Mouse (Mus musculus) kidney, adult 11 months (tissue): ENCODE results near the gene Abcf2.

Experiments used
- DNase-seq: peaks from one replicate; pipeline ENCODE4 v3.0.0; 2022

Gene Abcf2

GRCm38 (mm10) chr5:24601911-24602750, 24.9 kb upstream of the Abcf2 start:
- peak; percentile 69 for DNase-seq

DNA sequence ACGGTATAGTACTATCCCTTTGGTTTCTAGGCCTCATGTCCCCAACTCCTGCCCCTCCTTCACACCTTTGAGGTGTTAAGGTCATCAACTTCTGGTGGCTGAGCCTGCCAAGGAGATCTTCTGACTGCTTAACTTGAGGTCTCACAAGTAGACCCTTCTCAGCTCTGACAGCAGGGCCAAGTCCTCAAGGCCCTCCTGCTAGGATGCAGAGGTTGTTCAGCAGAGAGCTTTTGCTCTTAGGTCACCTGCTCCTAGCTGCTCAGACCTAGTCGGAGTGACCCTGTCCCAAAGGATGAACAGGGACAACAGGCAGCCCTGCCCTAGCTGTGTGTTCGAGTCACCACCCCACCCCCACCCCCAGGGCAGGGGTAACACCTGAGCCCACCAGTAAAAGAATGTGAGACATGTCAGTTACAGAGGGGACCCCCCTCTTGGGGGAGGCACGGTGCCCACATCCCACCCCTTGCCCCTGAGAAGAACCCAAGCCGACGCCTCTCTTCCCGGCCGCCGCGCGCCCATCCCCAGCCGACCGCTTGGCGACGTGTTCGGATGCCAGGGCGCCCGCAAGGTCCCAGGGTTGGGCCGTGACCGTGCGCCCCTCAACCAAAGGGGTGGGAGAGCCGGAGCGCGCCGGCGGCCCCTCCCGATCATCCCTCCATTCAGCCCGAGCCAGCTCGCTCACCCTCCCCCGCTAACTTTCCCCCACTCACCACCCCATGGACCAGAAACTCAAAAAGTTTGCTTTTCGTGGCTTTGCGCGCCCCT, 24.0 kb upstream of the Abcf2 start:
- DNase-seq = no peak

DNA sequence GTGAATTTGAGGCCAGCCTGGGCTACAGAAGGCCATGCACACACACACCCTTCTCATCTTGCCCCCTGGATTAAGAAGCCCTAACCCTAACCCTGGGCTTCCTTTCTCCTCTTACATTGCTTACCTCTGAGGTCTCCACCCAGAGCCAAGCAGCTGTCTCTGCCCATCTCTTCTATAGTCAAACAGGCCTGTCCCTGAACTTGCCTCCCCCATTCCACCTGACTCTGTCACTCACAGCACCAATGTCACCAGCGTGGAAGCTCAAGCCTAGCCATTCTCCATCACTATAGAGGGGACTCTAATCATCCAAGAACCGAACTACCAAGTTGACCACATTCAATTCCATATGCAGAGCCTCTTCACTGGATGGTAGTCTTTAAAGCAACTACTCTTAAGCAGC, 23.0 kb upstream of the Abcf2 start:
- no peak for DNase-seq

GRCm38 (mm10) chr5:24599137-24599536, 21.9 kb upstream of the Abcf2 start:
- DNase-seq = no peak

DNA sequence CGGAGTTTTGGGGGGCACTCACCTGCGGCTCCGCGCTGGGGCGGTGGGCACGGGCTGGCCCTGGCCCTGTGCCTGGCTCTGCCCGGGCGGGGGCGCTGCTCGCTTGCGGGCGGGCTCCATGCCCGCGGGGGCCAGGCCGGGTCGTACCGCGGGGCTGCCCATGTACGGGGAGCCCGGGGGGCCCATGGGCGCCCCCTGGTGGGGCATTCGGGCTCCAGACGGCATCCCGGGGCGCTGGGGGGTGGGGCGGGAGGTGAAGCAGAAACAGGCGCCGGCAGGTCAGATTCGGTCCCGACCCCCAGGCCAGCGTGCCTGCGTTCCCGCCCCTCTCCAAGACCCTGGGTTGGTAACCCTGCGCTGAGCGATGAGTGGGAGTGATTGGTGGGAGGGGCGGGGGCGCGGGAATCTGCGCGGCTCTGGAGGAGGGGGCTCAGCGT, 21.3 kb upstream of the Abcf2 start:
- DNase-seq = no peak

DNA sequence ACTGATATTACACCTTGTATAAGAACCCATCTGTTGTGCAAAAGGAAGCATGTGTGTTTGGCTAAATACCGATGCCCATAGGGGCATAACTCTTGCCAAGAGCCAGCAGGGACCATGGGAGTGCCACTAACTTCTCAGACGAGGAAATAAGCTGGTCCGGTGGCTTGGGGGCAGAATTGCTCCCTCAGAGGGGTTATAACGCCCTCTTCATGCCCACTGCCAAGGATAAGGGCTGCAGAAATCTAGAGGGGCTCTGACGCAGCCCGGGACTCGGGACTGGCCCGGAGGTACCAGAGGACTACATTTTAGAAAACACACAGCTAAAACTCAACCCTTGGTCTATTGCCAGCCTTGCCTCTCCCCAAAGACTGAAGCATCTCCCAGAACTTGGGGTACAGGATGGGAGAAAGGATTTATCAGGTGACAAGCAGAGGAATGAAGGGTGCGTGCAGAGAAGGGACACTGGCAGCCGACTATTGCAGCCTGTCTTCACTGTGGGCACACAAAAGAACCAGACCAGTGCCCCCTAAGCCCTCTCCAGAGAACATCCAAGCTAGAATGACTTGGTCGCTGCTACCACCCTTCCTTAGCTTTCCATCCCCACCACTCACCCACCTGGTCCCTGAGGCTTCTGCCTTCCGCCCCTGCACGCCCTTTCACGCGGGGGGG, 20.8 kb upstream of the Abcf2 start:
- DNase-seq = no peak

GRCm38 (mm10) chr5:24597221-24597728, 20.0 kb upstream of the Abcf2 start:
- peak; percentile 75 for DNase-seq

DNA sequence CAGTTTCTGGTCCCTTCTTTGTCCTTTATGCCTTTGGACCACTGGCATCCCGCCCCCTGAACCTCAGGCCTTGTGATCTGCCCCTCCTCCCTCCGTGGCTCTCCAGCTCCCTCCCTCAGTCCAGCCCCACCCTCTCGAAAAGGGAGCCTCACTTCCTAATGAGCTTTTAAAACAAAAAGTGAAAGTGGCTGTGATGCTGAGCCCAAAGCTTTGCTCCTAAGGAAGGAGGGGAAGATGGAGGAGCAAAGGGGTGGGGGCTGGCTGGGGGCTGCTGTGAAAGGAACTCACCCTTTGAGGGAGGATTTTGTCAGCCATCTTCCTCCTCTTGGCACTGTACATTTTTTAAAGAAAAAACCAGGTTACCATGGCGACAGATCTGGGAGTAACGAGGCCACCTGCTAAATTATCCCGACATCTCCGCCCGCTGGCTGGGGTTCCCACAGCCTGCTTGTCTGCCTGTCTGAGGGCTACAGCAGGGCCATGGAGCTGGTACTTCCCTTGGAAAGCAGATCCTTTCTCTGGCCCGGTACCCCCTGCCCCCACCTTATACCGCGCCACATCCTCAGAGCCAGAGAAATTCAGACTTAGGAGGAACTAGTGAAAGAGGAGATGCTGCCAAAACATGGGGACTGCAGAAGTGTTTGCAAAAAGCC, 19.4 kb upstream of the Abcf2 start:
- DNase-seq = peak; percentile 33

- no peak for DNase-seq
These were observed 18.6 kb upstream of the Abcf2 start for GRCm38 (mm10) chr5:24595786-24596380.

GRCm38 (mm10) chr5:24595261-24595660, 18.0 kb upstream of the Abcf2 start:
- DNase-seq = no peak

DNA sequence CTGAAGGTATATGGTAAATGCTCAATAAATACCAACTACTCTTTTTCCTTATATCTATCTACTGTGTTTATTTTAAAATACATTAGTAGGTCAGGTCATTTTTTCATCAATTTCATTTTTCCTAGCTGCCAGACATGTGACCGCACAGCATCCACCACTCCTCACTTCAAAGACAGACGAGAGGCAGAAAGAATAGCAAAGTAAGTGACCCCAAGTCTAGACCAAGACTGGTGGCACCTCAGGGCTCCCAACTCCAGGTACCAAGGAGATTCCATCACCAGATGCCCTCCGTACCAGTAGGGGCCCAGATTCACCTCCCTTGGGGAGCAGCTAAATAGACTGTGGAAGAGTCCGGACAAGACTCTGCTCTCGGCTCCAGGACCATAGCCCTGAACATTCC, 17.1 kb upstream of the Abcf2 start:
- no peak for DNase-seq

DNA sequence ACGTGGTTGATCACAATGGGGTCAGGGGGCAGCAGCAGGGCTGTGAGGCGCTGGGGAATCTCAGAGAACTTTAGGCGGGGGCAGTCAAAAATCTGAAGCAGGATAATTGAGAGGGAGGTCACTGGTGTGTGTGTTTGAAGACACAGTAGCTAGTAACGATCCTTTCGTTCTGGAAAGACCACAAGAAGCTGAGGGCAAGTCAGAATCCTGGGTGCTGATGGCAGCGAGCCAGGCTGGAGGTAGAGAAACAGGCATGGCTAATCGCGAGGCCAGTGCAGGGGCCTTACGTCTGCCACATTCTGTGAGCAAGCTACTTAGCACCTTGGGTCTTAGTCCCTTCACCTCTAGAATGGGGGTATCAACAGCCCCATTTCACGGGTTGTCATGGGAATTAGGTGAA, 16.7 kb upstream of the Abcf2 start:
- no peak for DNase-seq

DNA sequence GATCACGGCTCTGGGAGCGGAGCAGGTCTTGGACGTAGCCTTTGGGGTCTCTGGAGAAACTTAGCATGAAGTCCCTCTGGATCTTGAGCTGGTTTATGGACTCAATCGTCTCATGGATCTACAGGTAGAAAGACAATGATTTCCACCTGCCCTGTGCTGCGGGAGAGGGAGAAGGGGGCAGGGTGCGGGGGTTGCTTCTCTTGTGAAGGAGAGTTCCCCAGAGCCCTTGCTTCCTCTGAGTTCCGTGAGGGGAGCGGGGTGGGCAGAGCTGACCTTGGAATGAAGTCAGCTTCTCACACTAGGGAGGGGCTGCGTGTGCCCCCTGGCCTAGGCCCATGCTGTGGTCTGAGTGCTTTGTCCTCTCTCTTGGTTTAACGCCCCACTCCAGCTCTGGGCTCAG, 16.0 kb upstream of the Abcf2 start:
- DNase-seq = no peak

- peak; percentile 12 for DNase-seq
These were observed 15.3 kb upstream of the Abcf2 start for GRCm38 (mm10) chr5:24592471-24593160.

- DNase-seq = peak; percentile 33
These were observed 14.7 kb upstream of the Abcf2 start for GRCm38 (mm10) chr5:24591796-24592470.

DNA sequence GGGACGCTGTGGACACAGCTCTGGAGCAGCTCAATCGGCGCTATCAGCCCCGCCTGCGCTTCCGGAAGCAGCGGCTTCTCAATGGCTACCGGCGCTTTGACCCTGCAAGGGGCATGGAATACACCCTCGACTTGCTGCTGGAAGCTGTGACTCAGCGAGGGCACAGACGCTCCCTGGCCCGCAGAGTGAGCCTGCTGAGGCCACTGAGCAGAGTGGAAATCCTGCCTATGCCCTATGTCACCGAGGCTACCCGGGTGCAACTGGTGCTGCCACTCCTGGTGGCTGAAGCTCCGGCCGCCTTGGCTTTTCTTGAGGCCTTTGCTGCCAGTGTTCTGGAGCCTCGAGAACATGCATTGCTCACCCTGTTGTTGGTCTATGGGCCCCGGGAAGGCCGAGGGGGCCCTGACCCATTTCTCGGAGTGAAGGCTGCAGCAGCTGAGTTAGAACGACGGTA, 14.0 kb upstream of the Abcf2 start:
- DNase-seq = no peak

GRCm38 (mm10) chr5:24589511-24590500, 12.5 kb upstream of the Abcf2 start:
- no peak for DNase-seq

GRCm38 (mm10) chr5:24587200-24587577, 9.9 kb upstream of the Abcf2 start:
- no peak for DNase-seq

DNA sequence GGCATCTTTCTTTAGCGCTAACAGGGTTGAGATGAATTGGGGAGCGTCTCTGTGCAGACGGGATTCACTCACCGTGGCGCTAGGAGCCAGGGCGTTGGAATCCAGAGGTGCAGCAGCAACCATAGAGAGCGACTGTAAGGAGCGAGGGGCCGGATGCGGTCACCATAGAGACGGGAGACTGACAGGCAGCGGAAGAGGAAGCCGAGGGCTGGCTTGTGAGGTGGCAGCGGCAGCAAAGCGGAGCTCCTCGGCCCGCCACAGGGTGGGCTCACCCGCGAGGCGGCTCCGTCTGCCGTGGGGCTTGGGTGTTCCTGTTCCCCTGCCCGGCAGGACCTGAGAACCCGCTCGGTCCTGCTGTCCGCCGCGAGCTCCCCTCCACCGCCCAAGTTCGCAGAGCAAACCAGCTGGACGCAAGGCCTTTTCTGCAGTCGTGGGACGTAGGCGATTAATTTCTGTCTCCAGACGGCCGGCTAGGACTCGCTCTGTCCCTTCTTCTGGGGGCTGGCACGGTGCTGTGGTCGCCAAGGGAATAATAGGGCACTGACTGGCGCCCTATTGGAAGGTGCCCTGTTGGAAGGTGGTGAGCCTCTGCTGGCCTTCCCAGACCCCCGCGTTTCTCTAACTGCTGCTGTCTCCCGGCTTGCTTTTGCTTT, 9.4 kb upstream of the Abcf2 start, which contains the start of gene Chpf2:
Gene Chpf2, plus strand, starts transcription at position 195 of the 653 bp plus-strand sequence.
- DNase-seq = peak; percentile 74
